Mouse (Mus musculus): Measurements from ENCODE around the gene Nmnat3. TPM values are rescaled to one million over a fixed set of nuclear protein-coding genes. Genes with fewer than 3 reads are reported as not detected.

Nmnat3 gene
- polyA plus RNA-seq, 1 experiment: 12.9 TPM

- TF ChIP-seq CTCF (IDR thresholded peaks at IDR 0.05; ENCODE audit: borderline replicate concordance, control insufficient read depth, extremely low read depth, insufficient read depth, low read length, poor library complexity): no peak
- TF ChIP-seq POLR2A (IDR thresholded peaks at IDR 0.05; ENCODE audit: control insufficient read depth, extremely low read depth, insufficient read depth, low read length, poor library complexity): no peak
- Histone ChIP-seq H3K27ac (ENCODE audit: control insufficient read depth, insufficient read depth, low read length) (no peak overlapping the region), H3K36me3 (ENCODE audit: control insufficient read depth, insufficient read depth, low read length) (no peaks in the 10 kb centered on the region), H3K4me1 (replicated peaks; ENCODE audit: control insufficient read depth, insufficient read depth, low read length) (no peaks in the 10 kb centered on the region), H3K4me3 (ENCODE audit: control insufficient read depth, insufficient read depth, low read length) (no peak overlapping the region), H3K27me3 (ENCODE audit: control insufficient read depth, insufficient read depth, low read length) (no peaks in the 10 kb centered on the region)
- DNase-seq: no peak
- 93% methylated on average over 4 of the region's 4 CpGs for WGBS
These were observed 150.6 kb downstream of the Nmnat3 start for GRCm38 (mm10) chr9:98437819-98438218.

- H3K27ac ChIP-seq (ENCODE audit: control insufficient read depth, insufficient read depth, low read length): no peak overlapping the region
- TF ChIP-seq CTCF (IDR thresholded peaks at IDR 0.05; ENCODE audit: borderline replicate concordance, control insufficient read depth, extremely low read depth, insufficient read depth, low read length, poor library complexity): no peak
- no peak for TF ChIP-seq POLR2A (IDR thresholded peaks at IDR 0.05; ENCODE audit: control insufficient read depth, extremely low read depth, insufficient read depth, low read length, poor library complexity)
- H3K27me3 ChIP-seq (ENCODE audit: control insufficient read depth, insufficient read depth, low read length): no peaks in the 10 kb centered on the region
- H3K4me1 ChIP-seq (replicated peaks; ENCODE audit: control insufficient read depth, insufficient read depth, low read length): no peaks in the 10 kb centered on the region
- H3K36me3 ChIP-seq (ENCODE audit: control insufficient read depth, insufficient read depth, low read length): no peaks in the 10 kb centered on the region
- H3K4me3 ChIP-seq (ENCODE audit: control insufficient read depth, insufficient read depth, low read length): no peak overlapping the region
- 87% methylated on average over 3 of the region's 3 CpGs for WGBS
- no peak for DNase-seq
These were observed 151.9 kb downstream of the Nmnat3 start for GRCm38 (mm10) chr9:98439091-98439490.

GRCm38 (mm10) chr9:98442638-98443037 lies 155.4 kb downstream of the Nmnat3 start:
- whole genome bisulfite sequencing: 34% methylated on average over 5 of the region's 5 CpGs
- DNase-seq: no peak
- TF ChIP-seq CTCF (IDR thresholded peaks at IDR 0.05; ENCODE audit: borderline replicate concordance, control insufficient read depth, extremely low read depth, insufficient read depth, low read length, poor library complexity) (no peak), POLR2A (IDR thresholded peaks at IDR 0.05; ENCODE audit: control insufficient read depth, extremely low read depth, insufficient read depth, low read length, poor library complexity) (no peak)
- H3K4me1 ChIP-seq (replicated peaks; ENCODE audit: control insufficient read depth, insufficient read depth, low read length): no peaks in the 10 kb centered on the region
- H3K36me3 ChIP-seq (ENCODE audit: control insufficient read depth, insufficient read depth, low read length): no peaks in the 10 kb centered on the region
- no peak overlapping the region for H3K4me3 ChIP-seq (ENCODE audit: control insufficient read depth, insufficient read depth, low read length)
- no peak overlapping the region for H3K27ac ChIP-seq (ENCODE audit: control insufficient read depth, insufficient read depth, low read length)
- no peaks in the 10 kb centered on the region for H3K27me3 ChIP-seq (ENCODE audit: control insufficient read depth, insufficient read depth, low read length)

- no peak overlapping the region for H3K4me3 ChIP-seq (ENCODE audit: control insufficient read depth, insufficient read depth, low read length)
- WGBS: 85% methylated on average over 9 of the region's 9 CpGs
- no peak for DNase-seq
- TF ChIP-seq POLR2A (IDR thresholded peaks at IDR 0.05; ENCODE audit: control insufficient read depth, extremely low read depth, insufficient read depth, low read length, poor library complexity): no peak
- TF ChIP-seq CTCF (IDR thresholded peaks at IDR 0.05; ENCODE audit: borderline replicate concordance, control insufficient read depth, extremely low read depth, insufficient read depth, low read length, poor library complexity): no peak
- H3K36me3 ChIP-seq (ENCODE audit: control insufficient read depth, insufficient read depth, low read length): no peaks in the 10 kb centered on the region
- no peaks in the 10 kb centered on the region for H3K27me3 ChIP-seq (ENCODE audit: control insufficient read depth, insufficient read depth, low read length)
- no peaks in the 10 kb centered on the region for H3K4me1 ChIP-seq (replicated peaks; ENCODE audit: control insufficient read depth, insufficient read depth, low read length)
- no peak overlapping the region for H3K27ac ChIP-seq (ENCODE audit: control insufficient read depth, insufficient read depth, low read length)
These were observed 158.3 kb downstream of the Nmnat3 start for GRCm38 (mm10) chr9:98445359-98446149.

- WGBS: 97% methylated on average over 1 of the region's 1 CpGs
- no peak for TF ChIP-seq CTCF (IDR thresholded peaks at IDR 0.05; ENCODE audit: borderline replicate concordance, control insufficient read depth, extremely low read depth, insufficient read depth, low read length, poor library complexity)
These were observed 163.7 kb downstream of the Nmnat3 start for GRCm38 (mm10) chr9:98450976-98451375.

GRCm38 (mm10) chr9:98466709-98467108 lies 179.5 kb downstream of the Nmnat3 start:
- DNase-seq: no peak
- Histone ChIP-seq H3K36me3 (ENCODE audit: control insufficient read depth, insufficient read depth, low read length) (no peaks in the 10 kb centered on the region), H3K4me1 (replicated peaks; ENCODE audit: control insufficient read depth, insufficient read depth, low read length) (no peaks in the 10 kb centered on the region), H3K27ac (ENCODE audit: control insufficient read depth, insufficient read depth, low read length) (no peak overlapping the region), H3K4me3 (ENCODE audit: control insufficient read depth, insufficient read depth, low read length) (no peak overlapping the region), H3K27me3 (ENCODE audit: control insufficient read depth, insufficient read depth, low read length) (no peaks in the 10 kb centered on the region)
- 66% methylated on average over 2 of the region's 2 CpGs for WGBS
- TF ChIP-seq POLR2A (IDR thresholded peaks at IDR 0.05; ENCODE audit: control insufficient read depth, extremely low read depth, insufficient read depth, low read length, poor library complexity) (no peak), CTCF (IDR thresholded peaks at IDR 0.05; ENCODE audit: borderline replicate concordance, control insufficient read depth, extremely low read depth, insufficient read depth, low read length, poor library complexity) (no peak)

More at GRCm38 (mm10) chr9:98450976-98451375, 163.7 kb downstream of the Nmnat3 start:
- Histone ChIP-seq H3K4me3 (ENCODE audit: control insufficient read depth, insufficient read depth, low read length) (no peak overlapping the region), H3K27ac (ENCODE audit: control insufficient read depth, insufficient read depth, low read length) (no peak overlapping the region), H3K36me3 (ENCODE audit: control insufficient read depth, insufficient read depth, low read length) (no peaks in the 10 kb centered on the region), H3K4me1 (replicated peaks; ENCODE audit: control insufficient read depth, insufficient read depth, low read length) (no peaks in the 10 kb centered on the region), H3K27me3 (ENCODE audit: control insufficient read depth, insufficient read depth, low read length) (no peaks in the 10 kb centered on the region)
- no peak for DNase-seq

Other genes with a start within 250 kb of the Nmnat3 start
- gene Rbp1, start 135.5 kb downstream of the Nmnat3 start, polyA plus RNA-seq (2012; rRNA removed): 2.3 and 3.4 TPM in 2 replicates
- 0.38 TPM in 1 of 2 replicates, not detected in the other for gene Rbp2, start 198.7 kb downstream of the Nmnat3 start, polyA plus RNA-seq (2012; rRNA removed)